Mouse (Mus musculus) embryo, embryonic 11.5 days (tissue): ENCODE data around the gene Ece2.
A peak's percentile ranks its signal among the peaks of the same experiment; 100 is the strongest.
"Not testable (repeated sequence)": the region's sequence is repeated elsewhere in the genome, so short reads cannot be mapped to it uniquely, and the experiment has no call there.

Source experiments
- DNase-seq: peaks from one replicate; pipeline ENCODE4 v3.0.0-alpha.2; 2012; ENCODE audit warnings: low read depth, low spot score

The Ece2 gene

GRCm38 (mm10) chr16:20621991-20622685, 7.5 kb upstream of the Ece2 start:
- DNase-seq, result peak; percentile 46

- no peak for DNase-seq
Observed at GRCm38 (mm10) chr16:20623211-20623610, 6.4 kb upstream of the Ece2 start.

GRCm38 (mm10) chr16:20628871-20629391, 697 bp upstream of the Ece2 start:
- no peak for DNase-seq

- no peak for DNase-seq
Observed at GRCm38 (mm10) chr16:20637410-20637809, 7.8 kb downstream of the Ece2 start.

GRCm38 (mm10) chr16:20638367-20638766, 8.7 kb downstream of the Ece2 start:
- DNase-seq, result no peak

GRCm38 (mm10) chr16:20642161-20642560, 12.5 kb downstream of the Ece2 start:
- DNase-seq, result peak; percentile 46

- DNase-seq, result no peak
Observed at GRCm38 (mm10) chr16:20643911-20644310, 14.3 kb downstream of the Ece2 start.

- DNase-seq, result peak; percentile 93
Observed at GRCm38 (mm10) chr16:20651076-20651946, 21.7 kb downstream of the Ece2 start, which contains the start of gene Psmd2. Psmd2 (plus strand) TSS chr16:20651652.

- DNase-seq, result no peak
Observed at GRCm38 (mm10) chr16:20651947-20652310, 22.3 kb downstream of the Ece2 start.

- no peak for DNase-seq
Observed at GRCm38 (mm10) chr16:20653315-20653714, 23.7 kb downstream of the Ece2 start.

GRCm38 (mm10) chr16:20657661-20658060, 28.0 kb downstream of the Ece2 start:
- no peak for DNase-seq

GRCm38 (mm10) chr16:20668013-20668412, 38.4 kb downstream of the Ece2 start, which contains the start of gene Eif4g1:
Eif4g1 (plus strand) TSS chr16:20668313.
- not testable (repeated sequence) for DNase-seq

- DNase-seq, result no peak
Observed at GRCm38 (mm10) chr16:20670291-20670690, 40.7 kb downstream of the Ece2 start.

GRCm38 (mm10) chr16:20671886-20672285, 42.3 kb downstream of the Ece2 start:
- DNase-seq, result no peak

- DNase-seq, result peak; percentile 94
Observed at GRCm38 (mm10) chr16:20672500-20672902, 42.9 kb downstream of the Ece2 start.

GRCm38 (mm10) chr16:20672965-20673705, 43.5 kb downstream of the Ece2 start:
- no peak for DNase-seq

GRCm38 (mm10) chr16:20673706-20674303, 44.2 kb downstream of the Ece2 start:
- no peak for DNase-seq

- no peak for DNase-seq
Observed at GRCm38 (mm10) chr16:20675213-20675612, 45.6 kb downstream of the Ece2 start.

- DNase-seq, result no peak
Observed at GRCm38 (mm10) chr16:20676702-20677101, 47.1 kb downstream of the Ece2 start.

- no peak for DNase-seq
Observed at GRCm38 (mm10) chr16:20677380-20677779, 47.8 kb downstream of the Ece2 start.

- no peak for DNase-seq
Observed at GRCm38 (mm10) chr16:20677974-20678675, 48.5 kb downstream of the Ece2 start.
